Mouse (Mus musculus) intestine, embryonic 14.5 days (tissue): ENCODE results near the gene Abca13. TPM values are rescaled to one million over a fixed set of nuclear protein-coding genes. Genes with fewer than 3 reads are reported as not detected.
"Not testable (repeated sequence)": the region's sequence is repeated elsewhere in the genome, so short reads cannot be mapped to it uniquely, and the experiment has no call there.

Experiments used
- ATAC-seq: fragments of 200-750 bp; cut with Nextera tagmentation; replicated peaks from 2 replicates; pipeline ENCODE4 v1.8.0; 2017; ENCODE audit warnings: low read depth, moderate number of reproducible peaks, moderate TSS enrichment, moderate library complexity; ENCODE audit not compliant: low FRiP score, low TSS enrichment
- DNase-seq: peaks from one replicate; pipeline ENCODE4 v3.0.0-alpha.2; 2018; ENCODE audit warnings: low spot score
- H3K27ac ChIP-seq: fragments of 300-500 bp; sonication (generic); 2 replicates; pipeline ENCODE4 v1.5.1; 2014; ENCODE audit warnings: low read depth, mild to moderate bottlenecking, control low read depth
- H3K27me3 ChIP-seq: fragments of 300-500 bp; sonication (generic); replicated peaks from 2 replicates; pipeline ENCODE4 v1.6.1; 2014; ENCODE audit warnings: low read length, control low read depth; ENCODE audit not compliant: control insufficient read depth, insufficient read depth
- H3K36me3 ChIP-seq: fragments of 300-500 bp; sonication (generic); 2 replicates; pipeline ENCODE4 v1.6.1; 2014; ENCODE audit warnings: low read length, control low read depth; ENCODE audit not compliant: control insufficient read depth, insufficient read depth
- H3K4me1 ChIP-seq: fragments of 300-500 bp; sonication (generic); replicated peaks from 2 replicates; pipeline ENCODE4 v1.6.1; 2014; ENCODE audit warnings: low read length, control low read depth, mixed read lengths; ENCODE audit not compliant: control insufficient read depth, insufficient read depth
- H3K4me2 ChIP-seq: fragments of 300-500 bp; sonication (generic); 2 replicates; pipeline ENCODE4 v1.6.1; 2014; ENCODE audit warnings: low read length
- H3K4me3 ChIP-seq: fragments of 300-500 bp; sonication (generic); 2 replicates; pipeline ENCODE4 v1.5.1; 2014; ENCODE audit warnings: low read depth, low read length, control low read depth, mixed read lengths
- H3K9ac ChIP-seq: fragments of 300-500 bp; sonication (generic); 2 replicates; pipeline ENCODE4 v1.6.1; 2014; ENCODE audit warnings: mild to moderate bottlenecking, low read length
- H3K9me3 ChIP-seq: fragments of 300-500 bp; sonication (generic); 2 replicates; pipeline ENCODE4 v1.6.1; 2016; ENCODE audit warnings: low read length, control low read depth; ENCODE audit not compliant: control insufficient read depth
- WGBS: fragments of 180-500 bp; shearing (Covaris S2); extraction: QIAGEN DNeasy Blood & Tissue Kit; methylation state at CpG from one replicate; pipeline ENCODE4 v1.1.7; 2014; 5-methylcytosine and 5-hydroxymethylcytosine counted together
- polyA plus RNA-seq: library from polyadenylated mRNA; unstranded; fragments of >200 nt; fragmentation: Nextera tagmentation; extraction: Ambion mirVana; gene quantifications from 2 replicates; pipeline ENCODE4 v1.2.1, GENCODE M21; 2014

Abca13 gene
- 0.03 and 0.07 TPM in 2 replicates for polyA plus RNA-seq

GRCm38 (mm10) chr11:9191555-9192131, at the start of gene Abca13:
TSS of gene Abca13 (plus strand) at chr11:9191942.
- H3K27me3 ChIP-seq = no peaks in the 10 kb centered on the region
- H3K4me2 ChIP-seq = no peak within 1 kb of the TSS
- DNase-seq (no peak), ATAC-seq (no peak)
- 50% methylated on average over 12 of the region's 12 CpGs for WGBS
- H3K9me3 ChIP-seq = no peaks in the 10 kb centered on the region
- H3K4me1 ChIP-seq = 0 out of 2 replicates have a peak, but pooled peaks cover 3% of the 10 kb centered on the region
- H3K27ac ChIP-seq = no peak within 1 kb of the TSS
- no peak within 1 kb of the TSS for H3K9ac ChIP-seq
- no peaks in the 10 kb centered on the region for H3K36me3 ChIP-seq
- H3K4me3 ChIP-seq = no peak within 1 kb of the TSS

GRCm38 (mm10) chr11:9145113-9145512, 46.6 kb upstream of the Abca13 start:
- no peak for ATAC-seq
- no peaks in the 10 kb centered on the region for H3K9me3 ChIP-seq
- no peak overlapping the region for H3K27ac ChIP-seq
- WGBS = 83% methylated on average over 2 of the region's 2 CpGs
- DNase-seq = no peak
- H3K36me3 ChIP-seq = no peaks in the 10 kb centered on the region
- no peak overlapping the region for H3K4me2 ChIP-seq
- no peaks in the 10 kb centered on the region for H3K27me3 ChIP-seq
- H3K4me1 ChIP-seq = no peaks in the 10 kb centered on the region
- H3K4me3 ChIP-seq = no peak overlapping the region
- no peak overlapping the region for H3K9ac ChIP-seq

- Histone ChIP-seq H3K9me3 (no peaks in the 10 kb centered on the region), H3K4me2 (no peak overlapping the region), H3K4me3 (no peak overlapping the region), H3K4me1 (no peaks in the 10 kb centered on the region), H3K36me3 (no peaks in the 10 kb centered on the region), H3K27ac (no peak overlapping the region), H3K9ac (no peak overlapping the region), H3K27me3 (no peaks in the 10 kb centered on the region)
- WGBS = 91% methylated on average over 4 of the region's 4 CpGs
- no peak for ATAC-seq
- no peak for DNase-seq
These were observed 45.6 kb upstream of the Abca13 start for GRCm38 (mm10) chr11:9146115-9146514.

- no peak for ATAC-seq
- Histone ChIP-seq H3K36me3 (no peaks in the 10 kb centered on the region), H3K27me3 (no peaks in the 10 kb centered on the region), H3K4me3 (no peak overlapping the region), H3K4me1 (no peaks in the 10 kb centered on the region), H3K4me2 (no peak overlapping the region), H3K27ac (no peak overlapping the region), H3K9me3 (no peaks in the 10 kb centered on the region), H3K9ac (no peak overlapping the region)
- 93% methylated on average over 1 of the region's 1 CpGs for WGBS
- no peak for DNase-seq
These were observed 45.1 kb upstream of the Abca13 start for GRCm38 (mm10) chr11:9146683-9147082.

- H3K27me3 ChIP-seq = no peaks in the 10 kb centered on the region
- H3K4me3 ChIP-seq = no peak overlapping the region
- H3K9ac ChIP-seq = no peak overlapping the region
- no peaks in the 10 kb centered on the region for H3K4me1 ChIP-seq
- no peaks in the 10 kb centered on the region for H3K36me3 ChIP-seq
- no peak overlapping the region for H3K27ac ChIP-seq
- 83% methylated on average over 2 of the region's 2 CpGs for WGBS
- no peak overlapping the region for H3K4me2 ChIP-seq
- ATAC-seq (no peak), DNase-seq (no peak)
- no peaks in the 10 kb centered on the region for H3K9me3 ChIP-seq
These were observed 43.5 kb upstream of the Abca13 start for GRCm38 (mm10) chr11:9148206-9148605.

GRCm38 (mm10) chr11:9150403-9150802, 41.3 kb upstream of the Abca13 start:
- not testable (repeated sequence) for H3K9ac ChIP-seq, H3K27me3 ChIP-seq, H3K4me2 ChIP-seq, ATAC-seq, H3K4me3 ChIP-seq, H3K9me3 ChIP-seq, H3K27ac ChIP-seq, H3K4me1 ChIP-seq, DNase-seq, H3K36me3 ChIP-seq
- WGBS = 79% methylated on average over 25 of the region's 25 CpGs

- no peaks in the 10 kb centered on the region for H3K4me1 ChIP-seq
- no peaks in the 10 kb centered on the region for H3K9me3 ChIP-seq
- no peak overlapping the region for H3K27ac ChIP-seq
- H3K4me3 ChIP-seq = no peak overlapping the region
- H3K9ac ChIP-seq = no peak overlapping the region
- DNase-seq (no peak), ATAC-seq (no peak)
- WGBS = 33% methylated on average over 3 of the region's 3 CpGs
- H3K27me3 ChIP-seq = no peaks in the 10 kb centered on the region
- no peaks in the 10 kb centered on the region for H3K36me3 ChIP-seq
- no peak overlapping the region for H3K4me2 ChIP-seq
These were observed 31.8 kb upstream of the Abca13 start for GRCm38 (mm10) chr11:9159953-9160352.

GRCm38 (mm10) chr11:9167331-9167730, 24.4 kb upstream of the Abca13 start:
- no peaks in the 10 kb centered on the region for H3K9me3 ChIP-seq
- WGBS = 77% methylated on average over 2 of the region's 2 CpGs
- no peaks in the 10 kb centered on the region for H3K36me3 ChIP-seq
- H3K4me1 ChIP-seq = no peaks in the 10 kb centered on the region
- no peak overlapping the region for H3K4me3 ChIP-seq
- ATAC-seq (no peak), DNase-seq (no peak)
- no peaks in the 10 kb centered on the region for H3K27me3 ChIP-seq
- H3K27ac ChIP-seq = no peak overlapping the region
- H3K9ac ChIP-seq = no peak overlapping the region
- H3K4me2 ChIP-seq = no peak overlapping the region

GRCm38 (mm10) chr11:9181477-9181876, 10.3 kb upstream of the Abca13 start:
- Histone ChIP-seq H3K4me1 (no peaks in the 10 kb centered on the region), H3K36me3 (no peaks in the 10 kb centered on the region), H3K4me2 (no peak overlapping the region), H3K9me3 (no peaks in the 10 kb centered on the region), H3K9ac (no peak overlapping the region), H3K27ac (no peak overlapping the region), H3K4me3 (no peak overlapping the region), H3K27me3 (no peaks in the 10 kb centered on the region)
- WGBS = 78% methylated on average over 1 of the region's 1 CpGs
- DNase-seq (no peak), ATAC-seq (no peak)
